Mouse (Mus musculus) limb, embryonic 12.5 days (tissue): ENCODE data around the gene Sun1. TPM values are rescaled to one million over a fixed set of nuclear protein-coding genes. Genes with fewer than 3 reads are reported as not detected.

Experiments used
- ATAC-seq: fragments of 200-750 bp; cut with Nextera tagmentation; 2 replicates; pipeline ENCODE4 v1.8.0; 2017; ENCODE audit warnings: low read depth, moderate TSS enrichment; ENCODE audit not compliant: insufficient number of reproducible peaks, insufficient read depth, low FRiP score, low TSS enrichment
- H3K27ac ChIP-seq: fragments of 300-500 bp; sonication (generic); 2 replicates; pipeline ENCODE4 v1.5.1; 2016; ENCODE audit warnings: mild to moderate bottlenecking, moderate library complexity
- H3K27me3 ChIP-seq: fragments of 300-500 bp; sonication (generic); 2 replicates; pipeline ENCODE4 v1.6.1; 2016; ENCODE audit warnings: mild to moderate bottlenecking, moderate library complexity
- H3K36me3 ChIP-seq: fragments of 300-500 bp; sonication (generic); 2 replicates; pipeline ENCODE4 v1.6.1; 2016; ENCODE audit warnings: mild to moderate bottlenecking, moderate library complexity
- H3K4me1 ChIP-seq: fragments of 300-500 bp; sonication (generic); replicated peaks from 2 replicates; pipeline ENCODE4 v1.6.1; 2016
- H3K4me2 ChIP-seq: fragments of 300-500 bp; sonication (generic); 2 replicates; pipeline ENCODE4 v1.6.1; 2016; ENCODE audit warnings: mild to moderate bottlenecking, moderate library complexity
- H3K4me3 ChIP-seq: fragments of 300-500 bp; sonication (generic); replicated peaks from 2 replicates; pipeline ENCODE4 v1.5.1; 2016; ENCODE audit warnings: mild to moderate bottlenecking
- H3K9ac ChIP-seq: fragments of 300-500 bp; sonication (generic); replicated peaks from 2 replicates; pipeline ENCODE4 v1.6.1; 2016; ENCODE audit warnings: mild to moderate bottlenecking, moderate library complexity
- H3K9me3 ChIP-seq: fragments of 300-500 bp; sonication (generic); 2 replicates; pipeline ENCODE4 v1.6.1; 2016; ENCODE audit warnings: mild to moderate bottlenecking, moderate library complexity
- WGBS: fragments of 180-500 bp; shearing (Covaris S2); methylation state at CpG from one replicate; pipeline ENCODE4 v1.1.7; 2016; 5-methylcytosine and 5-hydroxymethylcytosine counted together
- polyA plus RNA-seq: library from polyadenylated mRNA; unstranded; fragments of >200 nt; fragmentation: Nextera tagmentation; extraction: Ambion mirVana; gene quantifications from 2 replicates; pipeline ENCODE4 v1.2.1, GENCODE M21; 2016

The Sun1 gene
- polyA plus RNA-seq, result 54.0 and 54.9 TPM in 2 replicates

DNA sequence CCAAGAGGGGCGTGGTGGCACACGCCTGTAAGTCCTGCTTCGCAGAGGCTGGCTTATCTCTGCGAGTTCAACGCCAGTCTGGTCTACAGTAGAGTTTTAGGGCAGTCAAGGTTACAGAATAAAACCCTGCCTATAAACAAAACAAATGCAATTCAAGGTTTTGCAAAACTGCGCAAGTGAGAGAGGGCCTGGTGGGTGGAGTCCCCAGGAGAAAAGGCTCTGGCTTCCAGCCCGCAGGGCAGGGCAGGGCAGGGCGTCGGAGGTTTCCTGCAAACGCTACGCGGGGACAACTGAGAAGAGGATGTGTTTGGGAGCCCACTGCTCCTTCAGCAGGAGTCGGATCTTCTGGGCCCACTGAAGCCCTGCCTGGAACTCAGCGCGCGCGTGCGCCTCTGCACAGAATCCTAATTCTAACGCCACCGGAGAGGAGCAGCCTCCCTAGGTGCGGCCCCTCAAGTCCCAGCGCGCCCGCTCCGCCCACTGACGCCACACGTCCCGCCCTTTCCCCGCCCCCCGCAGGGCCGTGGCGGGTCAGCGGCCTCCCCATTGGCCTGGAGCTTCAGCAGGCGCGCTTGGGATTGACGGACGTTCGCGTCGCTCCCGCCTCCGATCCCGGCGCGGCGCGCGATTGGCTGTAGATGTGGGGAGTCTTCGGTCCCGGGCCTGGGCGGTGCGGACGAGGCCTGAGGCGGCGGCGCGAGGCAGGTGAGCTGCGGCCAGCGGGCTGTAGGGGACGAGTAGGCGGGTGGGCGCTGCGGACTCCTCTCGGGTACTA lies at the start of gene Sun1:
TSS of gene Sun1 (plus strand) at position 643 of the 775 bp plus-strand sequence.
- no peaks in the 10 kb centered on the region for H3K36me3 ChIP-seq
- ATAC-seq, result peak; percentile 98
- H3K27me3 ChIP-seq, result no peaks in the 10 kb centered on the region
- H3K27ac ChIP-seq, result peak within 1 kb of the TSS; percentile 86
- H3K4me2 ChIP-seq, result peak within 1 kb of the TSS; percentile 86
- WGBS, result 1% methylated on average over 64 of the region's 64 CpGs
- H3K4me3 ChIP-seq, result peak within 1 kb of the TSS; percentile 95
- no peaks in the 10 kb centered on the region for H3K9me3 ChIP-seq
- peaks cover 18% of the 10 kb centered on the region for H3K4me1 ChIP-seq
- H3K9ac ChIP-seq, result peak within 1 kb of the TSS; percentile 89

DNA sequence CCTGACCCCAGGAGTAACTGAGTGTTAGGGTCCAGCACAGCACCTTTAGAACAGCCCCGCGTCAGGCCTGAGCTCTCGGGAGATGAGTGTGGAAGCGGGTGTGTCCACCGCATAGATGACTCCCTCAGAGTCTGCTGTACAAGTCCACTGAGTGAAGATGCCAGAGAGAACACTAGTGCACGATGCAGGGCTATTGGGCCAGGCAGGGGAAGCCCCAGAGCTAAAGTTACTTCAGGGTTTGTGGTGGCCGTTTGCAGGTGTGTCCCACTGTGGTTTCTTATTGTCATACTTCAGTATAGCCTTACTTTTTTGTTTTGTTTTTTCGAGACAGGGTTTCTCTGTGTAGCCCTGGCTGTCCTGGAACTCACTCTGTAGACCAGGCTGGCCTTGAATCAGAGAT lies 39.5 kb upstream of the Sun1 start:
- WGBS, result 91% methylated on average over 8 of the region's 8 CpGs
- Histone ChIP-seq H3K36me3 (peaks cover 76% of the 10 kb centered on the region), H3K4me1 (no peaks in the 10 kb centered on the region), H3K4me2 (no peak overlapping the region), H3K27ac (no peak overlapping the region), H3K27me3 (no peaks in the 10 kb centered on the region), H3K4me3 (no peak overlapping the region), H3K9ac (no peak overlapping the region), H3K9me3 (no peaks in the 10 kb centered on the region)
- no peak for ATAC-seq

DNA sequence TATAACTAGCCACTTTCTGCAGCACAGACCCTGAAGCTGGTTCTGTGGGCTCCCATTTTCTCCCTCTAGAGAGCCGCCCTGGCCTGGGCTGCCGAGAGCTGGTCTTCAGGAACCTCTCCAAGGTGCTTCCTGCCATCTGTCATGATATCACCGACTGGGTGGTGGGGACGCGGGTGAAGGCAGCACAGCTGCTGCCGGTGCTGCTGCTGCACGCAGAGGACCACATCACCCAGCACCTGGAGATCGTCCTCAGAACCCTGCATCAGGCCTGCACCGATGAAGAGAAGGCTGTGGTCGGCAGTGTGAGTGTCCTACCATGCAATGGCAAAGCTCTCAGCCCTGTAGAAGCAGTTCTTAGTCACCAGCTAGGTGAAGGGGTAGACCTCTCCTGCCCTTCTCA lies 38.8 kb upstream of the Sun1 start:
- Histone ChIP-seq H3K36me3 (peaks cover 76% of the 10 kb centered on the region), H3K4me2 (no peak overlapping the region), H3K4me1 (no peaks in the 10 kb centered on the region), H3K9ac (no peak overlapping the region), H3K27me3 (no peaks in the 10 kb centered on the region), H3K9me3 (no peaks in the 10 kb centered on the region), H3K4me3 (no peak overlapping the region), H3K27ac (no peak overlapping the region)
- WGBS, result 86% methylated on average over 10 of the region's 10 CpGs
- ATAC-seq, result no peak

DNA sequence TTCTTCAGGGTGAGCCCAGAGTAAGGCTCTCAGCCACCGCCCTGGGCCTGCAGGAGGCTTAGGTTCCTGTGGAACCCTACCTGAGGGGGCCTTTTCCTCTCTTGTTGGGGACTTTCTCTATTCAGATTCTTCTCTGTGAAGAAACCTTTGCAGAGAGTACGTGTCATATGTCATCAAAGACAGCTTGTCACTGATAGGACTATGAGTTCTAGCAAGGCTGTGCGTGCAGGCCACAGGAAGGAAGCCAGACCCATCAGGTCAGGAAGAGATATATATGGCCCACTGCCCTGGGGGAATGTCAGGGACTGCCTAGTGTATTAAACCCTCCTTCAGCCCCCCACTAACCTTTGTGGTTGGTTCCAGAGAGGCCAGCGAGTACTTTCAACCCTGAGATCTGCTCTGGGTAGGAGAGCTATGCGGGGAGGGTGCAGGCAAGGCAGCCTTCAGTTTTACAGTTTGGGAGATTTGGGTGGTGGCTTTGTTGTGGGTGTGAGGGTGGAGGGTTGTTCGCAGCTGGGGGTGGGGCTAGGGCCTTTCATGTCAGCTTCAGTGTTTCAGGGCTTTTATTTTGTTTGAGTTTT lies 33.6 kb upstream of the Sun1 start:
- Histone ChIP-seq H3K9me3 (no peaks in the 10 kb centered on the region), H3K4me2 (no peak overlapping the region), H3K4me3 (no peak overlapping the region), H3K27me3 (peaks cover 3% of the 10 kb centered on the region), H3K27ac (no peak overlapping the region), H3K4me1 (no peaks in the 10 kb centered on the region), H3K36me3 (peaks cover 92% of the 10 kb centered on the region), H3K9ac (no peak overlapping the region)
- ATAC-seq, result no peak
- WGBS, result 88% methylated on average over 6 of the region's 6 CpGs

DNA sequence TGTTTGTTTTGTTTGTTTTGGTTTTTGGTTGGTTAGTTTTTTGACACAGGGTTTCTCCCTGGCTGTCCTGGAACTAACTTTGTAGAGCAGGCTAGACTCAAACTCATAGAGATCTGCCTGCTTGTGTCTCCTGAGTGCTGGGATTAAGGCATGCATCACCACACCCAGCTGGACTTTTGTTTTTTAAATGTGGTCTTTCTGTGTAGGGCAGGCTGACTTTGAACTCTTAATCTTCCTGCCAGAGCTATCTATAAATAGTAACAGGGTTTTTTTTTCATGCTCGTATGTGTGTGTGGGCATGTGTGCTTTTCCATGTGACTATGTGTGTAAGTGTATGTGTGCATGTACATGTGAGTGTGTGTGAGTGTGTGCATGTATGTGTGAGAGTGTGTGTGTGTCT lies 32.9 kb upstream of the Sun1 start:
- no peaks in the 10 kb centered on the region for H3K9me3 ChIP-seq
- peaks cover 92% of the 10 kb centered on the region for H3K36me3 ChIP-seq
- WGBS, result 87% methylated on average over 1 of the region's 1 CpGs
- no peak overlapping the region for H3K4me3 ChIP-seq
- H3K27me3 ChIP-seq, result peaks cover 6% of the 10 kb centered on the region
- H3K27ac ChIP-seq, result no peak overlapping the region
- no peak for ATAC-seq
- H3K4me2 ChIP-seq, result no peak overlapping the region
- no peak overlapping the region for H3K9ac ChIP-seq
- H3K4me1 ChIP-seq, result no peaks in the 10 kb centered on the region

DNA sequence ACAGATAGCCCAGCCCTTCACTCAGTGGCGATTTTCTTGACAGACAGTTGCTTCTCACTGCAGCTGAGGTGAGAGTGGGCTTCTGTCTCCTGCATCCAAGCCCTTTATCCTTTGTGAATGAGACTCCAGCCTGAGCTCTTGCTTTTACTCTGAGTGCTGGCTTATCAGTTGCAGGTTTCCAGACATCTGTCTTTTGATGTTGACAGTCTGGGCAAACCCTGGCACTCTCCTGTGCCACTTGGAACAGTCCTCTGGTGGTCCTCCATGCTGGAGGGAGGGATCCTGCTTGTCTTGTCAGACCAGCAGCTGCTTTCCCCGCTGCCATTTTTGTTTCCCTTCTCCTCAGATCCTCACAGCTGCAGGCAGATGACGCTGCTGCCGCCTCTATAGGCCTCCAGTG lies 28.5 kb upstream of the Sun1 start:
- ATAC-seq, result no peak
- no peaks in the 10 kb centered on the region for H3K9me3 ChIP-seq

DNA sequence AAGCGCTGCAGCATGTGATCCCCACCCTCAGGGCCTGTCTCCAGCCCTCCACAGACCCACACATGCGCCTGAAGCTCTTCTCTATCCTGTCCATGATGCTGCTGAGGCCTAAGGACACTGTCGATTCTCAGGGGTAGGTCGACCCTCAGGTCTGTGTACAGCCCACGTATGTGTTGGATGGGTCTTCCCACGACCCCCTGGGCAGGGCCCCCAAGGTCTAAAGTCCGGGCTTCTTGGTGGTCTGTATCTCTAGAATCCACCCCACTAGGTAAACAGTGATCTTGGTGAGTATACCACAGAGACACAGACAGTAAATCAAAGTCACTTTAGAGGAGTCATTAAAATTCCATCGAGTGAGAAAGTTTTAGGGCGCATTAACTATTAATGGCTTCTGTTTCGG lies 26.3 kb upstream of the Sun1 start:
- peaks cover 55% of the 10 kb centered on the region for H3K36me3 ChIP-seq
- peak overlapping the region; percentile 78 for H3K27ac ChIP-seq
- H3K4me3 ChIP-seq, result no peak overlapping the region
- H3K4me2 ChIP-seq, result peak overlapping the region; percentile 13; the same call in 1 of the 2 replicates
- 16% methylated on average over 10 of the region's 10 CpGs for WGBS
- no peaks in the 10 kb centered on the region for H3K9me3 ChIP-seq
- H3K4me1 ChIP-seq, result peaks cover 27% of the 10 kb centered on the region
- H3K27me3 ChIP-seq, result peaks cover 24% of the 10 kb centered on the region
- 0 out of 2 replicates have a peak overlapping the region, but pooled peaks have one; percentile 8 for H3K9ac ChIP-seq
- ATAC-seq, result 0 out of 2 replicates have a peak, but pooled peaks have one; percentile 17

More for the DNA sequence above, 28.5 kb upstream of the Sun1 start:
- H3K4me2 ChIP-seq, result no peak overlapping the region
- H3K9ac ChIP-seq, result no peak overlapping the region
- H3K4me1 ChIP-seq, result peaks cover 27% of the 10 kb centered on the region
- peaks cover 11% of the 10 kb centered on the region for H3K27me3 ChIP-seq
- no peak overlapping the region for H3K4me3 ChIP-seq
- 92% methylated on average over 4 of the region's 4 CpGs for WGBS
- H3K27ac ChIP-seq, result no peak overlapping the region
- peaks cover 63% of the 10 kb centered on the region for H3K36me3 ChIP-seq

DNA sequence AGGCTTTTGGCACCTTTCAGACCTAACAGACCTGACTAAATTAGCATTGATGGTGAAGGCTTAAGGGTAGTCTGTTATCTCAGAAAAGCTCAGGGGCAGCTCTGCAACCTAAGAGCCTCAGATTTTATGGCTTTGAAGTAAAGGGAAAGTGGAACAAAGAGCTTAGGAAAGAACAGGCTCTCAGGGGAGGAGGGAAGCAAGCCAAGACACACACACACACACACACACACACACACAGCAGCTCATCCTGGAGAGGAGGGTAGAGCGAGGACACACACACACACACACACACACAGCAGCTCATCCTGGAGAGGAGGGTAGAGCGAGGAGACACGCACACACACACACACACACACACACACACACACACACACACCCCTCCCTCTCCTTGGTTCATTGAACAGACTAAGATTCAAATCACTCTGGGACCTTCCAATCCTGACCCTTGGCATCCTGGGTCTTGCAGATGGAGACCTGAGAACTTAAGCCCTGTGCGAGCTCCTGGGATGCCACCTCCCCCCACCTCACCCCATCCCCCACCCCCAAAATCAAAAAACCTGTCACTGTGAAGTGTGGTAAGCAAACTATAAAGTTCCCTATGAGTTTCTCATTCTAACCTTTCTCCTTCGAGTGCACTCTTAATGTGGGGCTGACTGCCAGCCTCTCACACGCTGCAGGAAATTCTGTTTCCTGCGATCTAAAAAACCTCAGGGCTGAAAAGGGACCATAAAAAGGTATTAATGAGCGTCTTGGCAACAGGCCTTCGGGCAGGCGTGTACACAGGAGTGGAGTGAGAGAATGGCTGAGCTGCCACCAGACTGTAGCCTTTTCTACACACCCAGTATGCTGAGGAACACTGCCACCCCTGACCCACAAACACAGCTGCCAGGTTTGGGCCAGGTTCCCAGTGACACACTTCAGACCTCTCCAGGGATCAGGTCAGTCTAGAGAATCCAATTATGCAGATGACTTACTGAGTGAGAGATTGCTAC lies 25.6 kb upstream of the Sun1 start:
- peak overlapping the region; percentile 78 for H3K27ac ChIP-seq
- peaks cover 24% of the 10 kb centered on the region for H3K27me3 ChIP-seq
- no peak overlapping the region for H3K9ac ChIP-seq
- H3K4me2 ChIP-seq, result peak overlapping the region; percentile 23
- peak; percentile 56 for ATAC-seq
- 19% methylated on average over 10 of the region's 10 CpGs for WGBS
- no peak overlapping the region for H3K4me3 ChIP-seq
- H3K36me3 ChIP-seq, result peaks cover 60% of the 10 kb centered on the region
- H3K9me3 ChIP-seq, result no peaks in the 10 kb centered on the region
- H3K4me1 ChIP-seq, result peaks cover 27% of the 10 kb centered on the region

DNA sequence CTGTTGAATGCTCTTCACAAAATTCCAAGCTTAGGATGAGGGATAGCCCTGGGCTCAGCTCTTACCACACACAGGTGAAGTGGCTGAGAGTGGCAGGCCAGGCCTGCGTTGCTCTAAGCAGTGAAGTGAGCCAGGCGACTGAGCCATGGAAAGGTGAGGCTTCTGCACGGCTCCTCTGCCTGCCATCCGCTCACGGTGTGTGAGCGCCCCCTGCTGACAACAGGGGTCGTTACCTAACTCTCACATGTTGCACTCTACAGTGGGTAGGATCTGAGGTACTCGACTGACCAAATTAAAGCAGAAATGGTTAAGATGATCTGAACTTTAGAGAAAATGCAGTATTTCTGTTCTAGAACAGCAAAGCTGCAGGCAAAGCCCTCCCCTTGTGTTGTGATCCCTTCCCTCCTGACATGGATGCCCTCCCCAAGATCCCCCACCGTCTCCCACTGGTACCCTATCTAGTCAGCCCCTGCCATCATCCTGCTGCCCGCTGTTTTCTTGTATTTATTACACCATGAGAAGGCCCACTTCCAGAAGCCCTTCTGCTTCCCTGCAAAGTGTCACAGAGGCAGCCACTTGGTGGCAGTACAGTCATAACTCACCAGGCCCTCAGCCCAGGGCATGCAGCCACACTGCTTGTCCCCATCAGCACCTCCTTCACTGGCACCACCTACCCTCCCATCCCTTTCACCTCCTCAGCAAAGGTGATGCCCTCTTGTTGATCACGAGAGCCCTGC lies 21.4 kb upstream of the Sun1 start:
- peaks cover 18% of the 10 kb centered on the region for H3K27me3 ChIP-seq
- peaks cover 23% of the 10 kb centered on the region for H3K4me1 ChIP-seq
- no peaks in the 10 kb centered on the region for H3K9me3 ChIP-seq
- peaks cover 63% of the 10 kb centered on the region for H3K36me3 ChIP-seq
- H3K4me2 ChIP-seq, result no peak overlapping the region
- no peak overlapping the region for H3K9ac ChIP-seq
- ATAC-seq, result 0 out of 2 replicates have a peak, but pooled peaks have one; percentile 37
- no peak overlapping the region for H3K4me3 ChIP-seq
- H3K27ac ChIP-seq, result no peak overlapping the region
- 26% methylated on average over 11 of the region's 11 CpGs for WGBS

DNA sequence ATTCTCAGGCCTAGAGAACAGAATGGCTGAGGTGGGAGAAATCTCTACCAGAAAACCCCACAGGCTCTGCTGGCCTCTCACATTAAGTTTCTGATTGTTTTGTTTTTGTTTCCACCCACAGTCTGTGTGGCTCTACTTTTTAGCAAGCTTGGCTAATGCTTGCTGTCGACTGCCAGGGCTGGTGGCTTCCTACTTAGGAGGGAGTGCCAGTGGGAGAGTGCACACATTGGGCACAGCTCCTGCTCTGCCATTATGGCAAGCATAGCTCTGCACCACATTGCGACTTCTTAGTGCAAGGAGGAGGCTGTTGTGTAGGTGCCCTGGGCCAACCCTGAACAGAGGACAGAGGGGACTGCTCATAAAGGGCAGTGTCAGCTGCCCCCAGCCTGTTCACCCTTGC lies 17.3 kb upstream of the Sun1 start:
- Histone ChIP-seq H3K36me3 (peaks cover 86% of the 10 kb centered on the region), H3K4me3 (no peak overlapping the region), H3K27me3 (peaks cover 2% of the 10 kb centered on the region; the same call in 1 of the 2 replicates), H3K4me2 (no peak overlapping the region), H3K27ac (no peak overlapping the region), H3K4me1 (no peaks in the 10 kb centered on the region), H3K9me3 (no peaks in the 10 kb centered on the region), H3K9ac (no peak overlapping the region)
- ATAC-seq, result no peak
- 88% methylated on average over 2 of the region's 2 CpGs for WGBS
